Mouse (Mus musculus) liver, postnatal 0 days (tissue): ENCODE results near the gene Uvrag.

Experiments used
- CTCF ChIP-seq: sonication (generic); IDR thresholded peaks from 2 replicates; pipeline ENCODE4 v1.5.1; 2016; ENCODE audit warnings: antibody characterized with exemption, low read depth
- EP300 ChIP-seq: IDR thresholded peaks from 2 replicates; pipeline ENCODE4 v1.6.1; 2016; ENCODE audit warnings: antibody characterized with exemption, low read depth, mild to moderate bottlenecking

DNA sequence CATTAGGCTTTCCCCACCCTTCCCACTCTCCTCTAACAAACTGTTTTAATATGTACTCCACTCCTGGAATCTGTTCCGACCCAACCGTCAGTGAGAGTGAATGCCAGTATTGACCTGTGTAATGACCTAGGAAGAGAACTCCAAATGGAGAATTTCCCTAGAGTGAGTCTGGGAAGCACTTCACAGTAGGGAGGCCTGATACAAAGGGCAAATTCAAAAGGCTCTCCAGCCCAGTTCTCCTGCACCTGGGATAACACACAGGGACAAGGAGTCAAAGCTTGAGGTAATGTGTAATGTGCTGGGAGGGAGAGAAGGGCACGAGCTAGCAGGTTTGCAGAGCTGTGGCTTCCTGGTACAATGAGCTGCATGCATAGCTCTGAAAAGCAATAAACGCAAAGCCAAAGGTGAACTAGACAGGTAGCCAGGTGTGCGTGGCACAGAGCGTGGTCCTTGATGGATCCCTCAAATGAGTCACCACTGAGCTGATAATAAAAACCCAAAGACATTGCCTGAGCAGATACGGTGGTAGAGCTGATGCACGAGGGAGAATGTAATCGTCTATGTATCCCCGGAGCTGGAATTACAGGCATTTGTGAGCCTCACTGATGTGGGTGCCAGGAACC lies 213.9 kb downstream of the Uvrag start:
- no peak for TF ChIP-seq CTCF
- TF ChIP-seq EP300, result no peak
